Mouse (Mus musculus) lung, postnatal 14 days (tissue): ENCODE data around the gene Gm19345.

ENCODE experiments used
- DNase-seq: peaks from one replicate; pipeline ENCODE4 v3.0.0; 2021

The Gm19345 gene

GRCm38 (mm10) chr7:19875948-19876682, 24.3 kb downstream of the Gm19345 start:
- DNase-seq, result peak; percentile 65

DNA sequence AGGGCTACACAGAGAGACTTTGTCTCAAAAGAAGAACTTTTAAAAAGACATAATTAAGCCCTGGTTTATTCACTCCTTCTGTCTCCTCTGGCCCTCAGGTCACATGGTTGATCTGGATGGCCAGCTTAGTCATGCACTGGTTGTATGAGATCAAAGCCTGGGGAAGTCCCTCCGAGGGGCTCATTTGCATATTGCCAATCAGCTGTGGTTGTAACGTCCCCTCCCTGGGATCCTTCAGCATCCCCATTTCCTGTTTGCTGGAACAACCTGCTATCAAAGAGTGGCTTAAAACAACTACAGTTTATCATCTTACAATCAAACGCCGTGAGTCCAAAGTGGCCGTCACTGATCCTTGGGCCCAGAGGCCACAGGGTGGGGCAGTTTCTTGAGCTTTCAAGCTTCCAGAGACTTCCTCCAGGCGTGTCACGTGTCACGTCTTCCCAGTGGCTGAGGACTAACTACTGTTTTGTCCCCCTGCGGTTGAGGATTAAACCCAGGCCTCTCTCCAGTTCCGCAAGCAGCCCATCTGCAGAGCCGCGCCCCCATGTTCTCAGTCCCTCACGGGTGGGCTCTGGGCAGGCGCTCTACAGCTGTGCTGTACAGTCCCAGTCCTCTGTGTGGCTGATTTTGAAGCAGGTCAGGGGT, 25.1 kb downstream of the Gm19345 start:
- no peak for DNase-seq

DNA sequence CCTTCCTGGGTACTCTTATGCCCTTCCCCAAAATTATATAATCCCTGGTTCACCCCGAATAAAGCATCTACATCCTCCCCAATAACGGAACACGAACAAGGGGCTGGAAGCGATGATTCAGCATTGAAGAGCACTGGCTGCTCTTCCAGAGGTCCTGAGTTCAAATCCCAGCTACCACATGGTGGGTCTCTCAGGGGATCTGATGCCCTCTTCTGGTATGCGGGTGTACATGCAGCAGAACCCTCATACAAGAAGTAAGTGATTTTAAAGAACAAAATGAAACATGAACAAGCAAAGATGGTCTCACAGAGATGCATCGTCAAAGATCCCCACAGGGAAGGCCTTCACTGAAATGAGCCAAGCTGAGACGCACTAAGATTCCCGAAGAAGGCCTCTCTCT, 29.0 kb downstream of the Gm19345 start:
- DNase-seq, result no peak

DNA sequence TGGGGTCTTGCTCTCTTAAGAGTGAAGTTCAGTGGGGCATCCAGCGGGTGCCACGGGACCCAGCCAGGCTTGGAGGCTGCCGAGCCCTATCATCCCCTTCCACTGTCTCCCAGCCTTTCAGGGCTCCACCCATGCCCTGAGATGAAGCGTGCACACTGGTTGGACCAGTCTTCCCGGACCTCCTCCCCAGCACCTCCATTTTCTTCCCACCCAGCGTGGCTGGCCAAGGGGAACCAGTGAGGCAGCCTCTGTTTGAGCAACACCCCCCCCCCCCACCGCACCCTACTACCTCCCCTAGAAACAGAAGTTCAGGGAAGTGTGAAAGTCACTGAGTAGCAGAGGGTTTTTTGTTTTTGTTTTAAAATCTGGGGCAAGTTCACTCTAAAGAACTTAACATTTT, 36.0 kb downstream of the Gm19345 start, which contains the start of gene Ceacam19:
TSS of gene Ceacam19 (minus strand) at position 117 of the 400 bp plus-strand sequence.
- DNase-seq, result no peak

GRCm38 (mm10) chr7:19889881-19890280, 38.1 kb downstream of the Gm19345 start:
- peak; percentile 68 for DNase-seq
